ENCODE assay signal across 8 mouse cellular contexts in genomic region chr4:41050726-41051675, GRCm38 (mm10). TPM values are rescaled to one million over a fixed set of nuclear protein-coding genes. Genes with fewer than 3 reads are reported as not detected.
DNase-seq lines count a peak whose midpoint lies in the region; ATAC-seq and TF ChIP-seq lines count a peak whose summit lies in the region.

No protein-coding gene starts in this region.

- ATAC-seq in CD4-positive, CD25-positive, alpha-beta regulatory T cell, adult 4 months: peak; percentile 83
- ATAC-seq in heart, embryonic 16.5 days (replicated peaks; ENCODE audit: extremely low read depth, insufficient read depth, low FRiP score): no peak; the same call in 1 of the 2 replicates
- ATAC-seq in liver, embryonic 14.5 days (ENCODE audit: insufficient read depth): peak; percentile 56; the same call in 1 of the 2 replicates
- ATAC-seq in neural tube, embryonic 11.5 days (ENCODE audit: insufficient read depth, low FRiP score, low TSS enrichment): no peak
- ATAC-seq in stomach, embryonic 16.5 days (ENCODE audit: insufficient read depth, low FRiP score): peak; percentile 77

- H3K36me3 ChIP-seq in heart, embryonic 16.5 days (ENCODE audit: control insufficient read depth, insufficient read depth): no peaks in the 10 kb centered on the region
- no peaks in the 10 kb centered on the region for H3K36me3 ChIP-seq in liver, embryonic 14.5 days (replicated peaks; ENCODE audit: control insufficient read depth, insufficient read depth, low read depth)
- H3K36me3 ChIP-seq in neural tube, embryonic 11.5 days (ENCODE audit: control insufficient read depth, insufficient read depth, low read length): no peaks in the 10 kb centered on the region
- no peaks in the 10 kb centered on the region for H3K36me3 ChIP-seq in stomach, embryonic 16.5 days (ENCODE audit: control insufficient read depth, insufficient read depth, low read length)

- no peaks in the 10 kb centered on the region for H3K27me3 ChIP-seq in heart, embryonic 16.5 days (ENCODE audit: control insufficient read depth, insufficient read depth, low read length)
- no peaks in the 10 kb centered on the region for H3K27me3 ChIP-seq in liver, embryonic 14.5 days (ENCODE audit: control insufficient read depth, insufficient read depth, low read length)
- H3K27me3 ChIP-seq in neural tube, embryonic 11.5 days (ENCODE audit: control insufficient read depth, insufficient read depth, low read length): no peaks in the 10 kb centered on the region
- H3K27me3 ChIP-seq in stomach, embryonic 16.5 days (ENCODE audit: control insufficient read depth, insufficient read depth, low read length): no peaks in the 10 kb centered on the region

- DNase-seq in c-Kit-negative CD71-positive TER-119-positive erythroid progenitor cells, embryonic 14.5 days (ENCODE audit: low read depth, low spot score): peak; percentile 83
- peak; percentile 62 for DNase-seq in fibroblast of lung, adult 2 months (ENCODE audit: low read depth)
- peak; percentile 84 to 95 for DNase-seq in kidney, postnatal 25 days
- DNase-seq in liver, embryonic 14.5 days (ENCODE audit: low read depth in 3 of 3, low spot score in 3 of 3): peak; percentile 51 to 63 (median 55)
- DNase-seq in neural tube, embryonic 11.5 days (ENCODE audit: low spot score): peak; percentile 87

- 29% methylated on average over 16 of the region's 16 CpGs for WGBS in heart, embryonic 16.5 days
- WGBS in liver, embryonic 14.5 days (ENCODE audit: insufficient replicate concordance): 30% methylated on average over 16 of the region's 16 CpGs
- WGBS in neural tube, embryonic 11.5 days: 38% methylated on average over 16 of the region's 16 CpGs
- 30% methylated on average over 16 of the region's 16 CpGs for WGBS in stomach, embryonic 16.5 days

- TF ChIP-seq CTCF in liver, embryonic 14.5 days (IDR thresholded peaks at IDR 0.05; ENCODE audit: low read depth): peak; percentile 89

- peak overlapping the region; percentile 36; the same call in 1 of the 2 replicates for H3K9ac ChIP-seq in heart, embryonic 16.5 days (ENCODE audit: low read length)
- no peak overlapping the region for H3K9ac ChIP-seq in liver, embryonic 14.5 days (replicated peaks)
- H3K9ac ChIP-seq in neural tube, embryonic 11.5 days (ENCODE audit: low read length): no peak overlapping the region; the same call in 1 of the 2 replicates
- peak overlapping the region; percentile 48; the same call in 1 of the 2 replicates for H3K9ac ChIP-seq in stomach, embryonic 16.5 days (ENCODE audit: low read length)

- no peaks in the 10 kb centered on the region for H3K9me3 ChIP-seq in heart, embryonic 16.5 days (replicated peaks; ENCODE audit: control insufficient read depth, low read length)
- H3K9me3 ChIP-seq in liver, embryonic 14.5 days (ENCODE audit: control insufficient read depth, low read length): no peaks in the 10 kb centered on the region
- no peaks in the 10 kb centered on the region for H3K9me3 ChIP-seq in neural tube, embryonic 11.5 days (ENCODE audit: control insufficient read depth, low read length)
- no peaks in the 10 kb centered on the region for H3K9me3 ChIP-seq in stomach, embryonic 16.5 days (replicated peaks; ENCODE audit: control insufficient read depth, low read length)

- H3K4me3 ChIP-seq in heart, embryonic 16.5 days (ENCODE audit: low read length): no peak overlapping the region
- no peak overlapping the region for H3K4me3 ChIP-seq in liver, embryonic 14.5 days (ENCODE audit: insufficient read depth in 1 of 2, low read depth in 2 of 2, low read length in 2 of 2)
- H3K4me3 ChIP-seq in neural tube, embryonic 11.5 days (ENCODE audit: low read depth, low read length): no peak overlapping the region
- no peak overlapping the region; the same call in 1 of the 2 replicates for H3K4me3 ChIP-seq in stomach, embryonic 16.5 days (replicated peaks; ENCODE audit: low read length)

- no peak for TF ChIP-seq EP300 in liver, embryonic 14.5 days (IDR thresholded peaks at IDR 0.05; ENCODE audit: low read depth)

- peaks cover 27% of the 10 kb centered on the region for H3K4me1 ChIP-seq in heart, embryonic 16.5 days (ENCODE audit: control insufficient read depth, insufficient read depth, low read length)
- peaks cover 0 to 11% of the 10 kb centered on the region in 2 experiments; a peak in 2 of 4 replicates for H3K4me1 ChIP-seq in liver, embryonic 14.5 days (replicated peaks; ENCODE audit: control insufficient read depth in 2 of 2, insufficient read depth in 2 of 2, low read length in 1 of 2)
- no peaks in the 10 kb centered on the region for H3K4me1 ChIP-seq in neural tube, embryonic 11.5 days (ENCODE audit: control insufficient read depth, insufficient read depth, low read length)
- peaks cover 11% of the 10 kb centered on the region; the same call in 1 of the 2 replicates for H3K4me1 ChIP-seq in stomach, embryonic 16.5 days (ENCODE audit: control insufficient read depth, insufficient read depth, low read length)

- no peak overlapping the region for H3K27ac ChIP-seq in heart, embryonic 16.5 days (ENCODE audit: low read length)
- H3K27ac ChIP-seq in liver, embryonic 14.5 days: no peak overlapping the region
- no peak overlapping the region for H3K27ac ChIP-seq in neural tube, embryonic 11.5 days (ENCODE audit: low read depth, low read length)
- H3K27ac ChIP-seq in stomach, embryonic 16.5 days (ENCODE audit: low read length): no peak overlapping the region

- peak overlapping the region; percentile 51 for H3K4me2 ChIP-seq in heart, embryonic 16.5 days (ENCODE audit: low read depth, low read length)
- peak overlapping the region; percentile 45; the same call in 1 of the 2 replicates for H3K4me2 ChIP-seq in liver, embryonic 14.5 days (ENCODE audit: low read depth)
- peak overlapping the region; percentile 35 for H3K4me2 ChIP-seq in neural tube, embryonic 11.5 days (ENCODE audit: low read depth)
- H3K4me2 ChIP-seq in stomach, embryonic 16.5 days (ENCODE audit: low read depth, low read length): peak overlapping the region; percentile 47

RNA-seq across cellular contexts. Expression of gene Aqp7, which starts 3.1 kb away (rescaled TPM):
- not detected for polyA plus RNA-seq in CD4-positive, CD25-positive, alpha-beta regulatory T cell, adult 4 months (2017; shearing (Covaris generic))
- polyA plus RNA-seq in heart, embryonic 16.5 days (2015; fragmentation: Nextera tagmentation; extraction: Ambion mirVana): 1.1 TPM in 2 replicates
- polyA plus RNA-seq in liver, embryonic 14.5 days (2012; rRNA removed): 1.1 and 1.4 TPM in 2 replicates
- polyA plus RNA-seq in liver, embryonic 14.5 days (2014; fragmentation: Nextera tagmentation; extraction: Ambion mirVana): 0.50 and 0.59 TPM in 2 replicates
- not detected in 2 replicates for polyA plus RNA-seq in neural tube, embryonic 11.5 days (2014; fragmentation: Nextera tagmentation; extraction: Ambion mirVana)
- polyA plus RNA-seq in stomach, embryonic 16.5 days (2015; fragmentation: Nextera tagmentation; extraction: Ambion mirVana): 0.40 and 0.45 TPM in 2 replicates

RNA-seq across cellular contexts. Expression of gene Aqp3, which starts 47.0 kb away (rescaled TPM):
- polyA plus RNA-seq in CD4-positive, CD25-positive, alpha-beta regulatory T cell, adult 4 months (2017; shearing (Covaris generic)): 10 to 100 TPM in 1 of 2 experiments, 1 to 10 TPM in 1; 8.3 to 13.9 TPM
- 1.6 and 1.7 TPM in 2 replicates for polyA plus RNA-seq in heart, embryonic 16.5 days (2015; fragmentation: Nextera tagmentation; extraction: Ambion mirVana)
- polyA plus RNA-seq in liver, embryonic 14.5 days (2012; rRNA removed): 15.6 and 18.3 TPM in 2 replicates
- 5.8 and 8.7 TPM in 2 replicates for polyA plus RNA-seq in liver, embryonic 14.5 days (2014; fragmentation: Nextera tagmentation; extraction: Ambion mirVana)
- 0.41 and 0.60 TPM in 2 replicates for polyA plus RNA-seq in neural tube, embryonic 11.5 days (2014; fragmentation: Nextera tagmentation; extraction: Ambion mirVana)
- 101 and 127 TPM in 2 replicates for polyA plus RNA-seq in stomach, embryonic 16.5 days (2015; fragmentation: Nextera tagmentation; extraction: Ambion mirVana)

Comparison
In these comparisons a context has a peak if more than half of its experiments do, and no peak if none do; other contexts are left out.
1. ATAC-seq: peak in CD4-positive, CD25-positive, alpha-beta regulatory T cell, adult 4 months (single experiment), liver, embryonic 14.5 days (single experiment) and stomach, embryonic 16.5 days (single experiment); none in heart, embryonic 16.5 days (single experiment) and neural tube, embryonic 11.5 days (single experiment).
2. H3K9ac ChIP-seq: peak in heart, embryonic 16.5 days (single experiment) and stomach, embryonic 16.5 days (single experiment); none in liver, embryonic 14.5 days (single experiment) and neural tube, embryonic 11.5 days (single experiment).
3. Peak in every context shown above with its lines, with median percentiles within 50 percentile points of each other: DNase-seq and H3K4me2 ChIP-seq.